Mouse (Mus musculus): Measurements from ENCODE around the gene Rps28. TPM values are rescaled to one million over a fixed set of nuclear protein-coding genes. Genes with fewer than 3 reads are reported as not detected.

The Rps28 gene
- polyA plus RNA-seq, 1 experiment = 587 TPM

DNA sequence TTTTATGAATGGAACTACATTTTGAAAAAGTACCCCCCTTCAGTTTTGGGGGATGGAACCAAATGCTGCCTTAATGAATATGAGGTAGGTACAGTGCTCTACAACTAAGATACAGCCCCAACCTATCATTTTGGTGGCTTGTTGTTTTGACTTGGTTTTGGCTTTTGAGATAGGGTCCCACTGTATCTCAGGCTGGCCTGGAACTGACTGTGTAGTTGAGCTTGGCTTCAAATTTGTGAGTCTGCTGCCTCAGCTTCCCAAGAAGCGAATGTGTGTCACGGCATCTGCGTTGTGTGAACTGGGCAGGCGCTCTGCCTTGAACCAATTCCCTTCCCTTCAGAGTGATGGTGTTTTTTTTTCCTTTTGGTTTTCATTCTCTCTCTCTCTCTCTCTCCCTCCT is 52.7 kb downstream of the Rps28 start:
- no peaks in the 10 kb centered on the region for H3K4me1 ChIP-seq (ENCODE audit: control insufficient read depth, insufficient read depth, insufficient read length, low read length)
- H3K4me3 ChIP-seq (ENCODE audit: insufficient read depth, low read depth, low read length) = no peak overlapping the region
- no peak overlapping the region for H3K27ac ChIP-seq (replicated peaks; ENCODE audit: low read depth, low read length)

Other genes with a start within 250 kb of the Rps28 start
- gene Zfp414, start 195.5 kb downstream of the Rps28 start, polyA plus RNA-seq (2012; ENCODE audit: insufficient read depth, insufficient read length, missing spikeins) = 13.6 and 15.9 TPM in 2 replicates
- gene Pram1, start 186.5 kb downstream of the Rps28 start, polyA plus RNA-seq (2012; ENCODE audit: insufficient read depth, insufficient read length, missing spikeins) = 0.59 TPM in 1 of 2 replicates, not detected in the other
- gene Hnrnpm, start 137.7 kb downstream of the Rps28 start, polyA plus RNA-seq (2012; ENCODE audit: insufficient read depth, insufficient read length, missing spikeins) = 130 and 183 TPM in 2 replicates
- gene March2, start 105.9 kb downstream of the Rps28 start, polyA plus RNA-seq (2012; ENCODE audit: insufficient read depth, insufficient read length, missing spikeins) = 132 and 147 TPM in 2 replicates
- 73.4 and 85.4 TPM in 2 replicates for gene Rab11b, start 64.0 kb downstream of the Rps28 start, polyA plus RNA-seq (2012; ENCODE audit: insufficient read depth, insufficient read length, missing spikeins)
- gene Angptl4, start 42.7 kb downstream of the Rps28 start, polyA plus RNA-seq (2012; ENCODE audit: insufficient read depth, insufficient read length, missing spikeins) = 243 and 355 TPM in 2 replicates
- 16.2 and 37.3 TPM in 2 replicates for gene Kank3, start 14.0 kb downstream of the Rps28 start, polyA plus RNA-seq (2012; ENCODE audit: insufficient read depth, insufficient read length, missing spikeins)
- gene Ndufa7, start within 50 bp of the Rps28 start, polyA plus RNA-seq (2012; ENCODE audit: insufficient read depth, insufficient read length, missing spikeins) = 1,002 and 1,055 TPM in 2 replicates
- gene Cd320, start 18.5 kb upstream of the Rps28 start, polyA plus RNA-seq (2012; ENCODE audit: insufficient read depth, insufficient read length, missing spikeins) = 21.6 and 25.3 TPM in 2 replicates
- not detected in 2 replicates for gene Gm7029, start 49.3 kb upstream of the Rps28 start, polyA plus RNA-seq (2012; ENCODE audit: insufficient read depth, insufficient read length, missing spikeins)
- not detected in 2 replicates for gene Kifc1, start 66.1 kb upstream of the Rps28 start, polyA plus RNA-seq (2012; ENCODE audit: insufficient read depth, insufficient read length, missing spikeins)
- gene Platr17, start 80.6 kb upstream of the Rps28 start, polyA plus RNA-seq (2012; ENCODE audit: insufficient read depth, insufficient read length, missing spikeins) = not detected in 2 replicates
- 13.6 and 26.9 TPM in 2 replicates for gene Daxx, start 84.9 kb upstream of the Rps28 start, polyA plus RNA-seq (2012; ENCODE audit: insufficient read depth, insufficient read length, missing spikeins)
- 75.7 and 99.3 TPM in 2 replicates for gene Tapbp, start 91.3 kb upstream of the Rps28 start, polyA plus RNA-seq (2012; ENCODE audit: insufficient read depth, insufficient read length, missing spikeins)
- gene Zbtb22, start 91.3 kb upstream of the Rps28 start, polyA plus RNA-seq (2012; ENCODE audit: insufficient read depth, insufficient read length, missing spikeins) = 9.5 and 11.1 TPM in 2 replicates
- gene Rgl2, start 105.0 kb upstream of the Rps28 start, polyA plus RNA-seq (2012; ENCODE audit: insufficient read depth, insufficient read length, missing spikeins) = 16.4 and 20.2 TPM in 2 replicates
- 83.2 and 131 TPM in 2 replicates for gene Pfdn6, start 115.8 kb upstream of the Rps28 start, polyA plus RNA-seq (2012; ENCODE audit: insufficient read depth, insufficient read length, missing spikeins)
- 6.6 and 10.1 TPM in 2 replicates for gene Wdr46, start 116.1 kb upstream of the Rps28 start, polyA plus RNA-seq (2012; ENCODE audit: insufficient read depth, insufficient read length, missing spikeins)
- gene B3galt4, start 126.9 kb upstream of the Rps28 start, polyA plus RNA-seq (2012; ENCODE audit: insufficient read depth, insufficient read length, missing spikeins) = 2.2 and 2.4 TPM in 2 replicates
- gene Vps52, start 131.2 kb upstream of the Rps28 start, polyA plus RNA-seq (2012; ENCODE audit: insufficient read depth, insufficient read length, missing spikeins) = 23.9 and 29.3 TPM in 2 replicates
- 635 and 763 TPM in 2 replicates for gene Rps18, start 131.4 kb upstream of the Rps28 start, polyA plus RNA-seq (2012; ENCODE audit: insufficient read depth, insufficient read length, missing spikeins)
- gene H2-K1, start 175.8 kb upstream of the Rps28 start, polyA plus RNA-seq (2012; ENCODE audit: insufficient read depth, insufficient read length, missing spikeins) = 394 and 673 TPM in 2 replicates
- 10.2 and 10.3 TPM in 2 replicates for gene Ring1, start 200.1 kb upstream of the Rps28 start, polyA plus RNA-seq (2012; ENCODE audit: insufficient read depth, insufficient read length, missing spikeins)
- gene H2-Ke6, start 203.5 kb upstream of the Rps28 start, polyA plus RNA-seq (2012; ENCODE audit: insufficient read depth, insufficient read length, missing spikeins) = 214 and 236 TPM in 2 replicates
- gene Slc39a7, start 207.1 kb upstream of the Rps28 start, polyA plus RNA-seq (2012; ENCODE audit: insufficient read depth, insufficient read length, missing spikeins) = 40.0 and 44.7 TPM in 2 replicates
- gene Rxrb, start 207.2 kb upstream of the Rps28 start, polyA plus RNA-seq (2012; ENCODE audit: insufficient read depth, insufficient read length, missing spikeins) = 23.6 and 38.7 TPM in 2 replicates
- 0.38 and 1.0 TPM in 2 replicates for gene Col11a2, start 214.9 kb upstream of the Rps28 start, polyA plus RNA-seq (2012; ENCODE audit: insufficient read depth, insufficient read length, missing spikeins)